Mouse (Mus musculus): Measurements from ENCODE around the gene Spink8.
"Not testable (repeated sequence)": the region's sequence is repeated elsewhere in the genome, so short reads cannot be mapped to it uniquely, and the experiment has no call there.

The Spink8 gene

DNA sequence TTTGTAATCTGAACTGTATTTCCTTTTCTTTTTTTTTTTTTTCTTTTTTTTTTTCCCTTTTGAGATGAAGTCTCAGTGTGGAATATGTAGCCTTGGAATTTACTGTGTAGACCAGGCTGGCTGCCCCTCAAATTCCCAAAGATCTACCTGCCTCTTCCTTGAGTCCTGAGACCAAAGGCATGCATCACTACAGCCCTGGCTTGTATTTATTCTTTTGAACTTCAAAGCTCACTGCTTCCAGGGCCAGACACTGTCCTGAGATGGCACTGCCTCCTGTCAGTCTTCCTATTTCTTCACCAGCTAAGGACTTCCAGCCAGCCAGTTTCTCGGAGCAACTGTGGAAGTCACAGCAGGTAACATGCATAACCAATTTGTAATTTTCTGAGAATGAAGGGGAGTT lies at the start of gene Spink8:
Gene Spink8 (plus strand): TSS at position 301 of the 400 bp plus-strand sequence.
- DNase-seq (ENCODE audit: low spot score) = no peak

DNA sequence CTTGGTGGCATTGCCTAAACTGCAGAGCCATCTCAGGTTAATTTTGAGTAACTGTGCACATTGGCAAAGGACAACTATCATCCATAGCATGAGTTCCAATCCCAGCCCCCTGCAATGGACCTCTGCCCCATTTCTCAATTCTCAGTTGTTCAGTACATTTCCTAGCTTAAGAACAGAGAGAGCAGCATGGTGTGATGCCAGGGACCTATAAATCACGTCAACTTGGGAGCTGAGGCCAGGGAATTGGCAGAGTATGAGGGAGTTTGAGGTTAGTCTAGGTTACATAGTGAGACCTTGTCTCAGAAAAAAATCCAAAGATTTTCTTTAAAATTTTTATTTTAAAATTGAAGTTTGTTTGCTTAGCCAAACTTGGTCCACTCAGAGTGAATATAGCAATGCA lies 45.2 kb upstream of the Spink8 start:
- DNase-seq (ENCODE audit: low spot score) = not testable (repeated sequence)

DNA sequence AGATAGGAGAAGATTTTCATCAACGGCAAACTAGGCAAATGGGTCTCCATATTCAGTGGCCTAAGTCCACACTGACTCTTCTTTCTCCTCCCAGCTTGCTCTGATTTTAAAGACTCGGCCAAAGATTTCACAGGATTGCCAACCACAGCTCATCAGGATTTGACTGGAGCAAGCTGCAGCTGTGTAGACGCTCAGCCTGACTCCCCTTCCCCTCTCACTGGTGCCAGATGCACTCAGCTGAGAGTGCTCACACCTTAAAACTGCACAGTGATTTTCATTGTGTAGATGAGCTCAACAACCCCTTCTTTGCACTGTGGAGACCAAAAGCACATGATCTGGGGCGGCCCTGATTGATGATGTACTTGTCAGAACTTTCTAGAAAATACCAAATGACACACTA lies 21.5 kb upstream of the Spink8 start, which contains the start of gene Fbxw27:
Gene Fbxw27 (minus strand): TSS at position 101 of the 400 bp plus-strand sequence.
- DNase-seq (ENCODE audit: low spot score) = not testable (repeated sequence)

DNA sequence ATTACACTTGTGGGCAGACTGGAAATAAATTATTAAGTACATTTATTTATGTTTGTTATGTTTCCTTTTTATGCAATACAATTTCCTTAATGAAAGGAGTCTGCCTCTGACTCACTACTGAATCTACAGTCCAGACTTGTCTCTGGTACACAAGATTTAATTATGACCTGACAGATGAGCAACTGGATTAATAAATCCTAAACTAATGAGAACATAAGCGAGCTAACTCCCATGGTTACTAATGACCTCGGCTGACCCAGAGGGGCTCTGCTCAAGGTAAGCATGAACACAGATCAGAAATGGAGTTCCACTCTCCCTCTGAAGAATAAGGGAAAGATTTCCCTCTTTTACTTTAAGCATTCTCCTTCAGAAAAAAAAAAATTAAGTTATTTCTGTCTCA lies 16.9 kb upstream of the Spink8 start:
- no peak for DNase-seq (ENCODE audit: low spot score)

DNA sequence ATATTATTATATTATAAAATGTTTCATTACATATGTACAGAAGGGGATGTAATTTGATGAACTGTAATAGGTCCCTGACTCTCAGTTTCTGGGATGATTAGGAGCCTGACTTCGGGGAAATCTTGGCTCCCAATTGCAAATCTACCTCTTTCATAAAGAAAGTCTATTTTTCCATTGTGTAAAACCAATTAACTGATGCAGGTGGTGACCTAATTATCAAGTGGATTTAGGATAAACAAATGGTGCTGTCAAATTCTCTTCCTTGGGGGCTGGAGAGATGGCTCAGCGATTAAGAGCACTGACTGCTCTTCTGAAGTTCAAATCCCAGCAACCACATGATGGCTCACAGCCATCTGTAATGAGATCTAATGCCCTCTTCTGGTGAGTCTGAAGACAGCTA lies 16.3 kb upstream of the Spink8 start:
- DNase-seq (ENCODE audit: low spot score) = no peak

DNA sequence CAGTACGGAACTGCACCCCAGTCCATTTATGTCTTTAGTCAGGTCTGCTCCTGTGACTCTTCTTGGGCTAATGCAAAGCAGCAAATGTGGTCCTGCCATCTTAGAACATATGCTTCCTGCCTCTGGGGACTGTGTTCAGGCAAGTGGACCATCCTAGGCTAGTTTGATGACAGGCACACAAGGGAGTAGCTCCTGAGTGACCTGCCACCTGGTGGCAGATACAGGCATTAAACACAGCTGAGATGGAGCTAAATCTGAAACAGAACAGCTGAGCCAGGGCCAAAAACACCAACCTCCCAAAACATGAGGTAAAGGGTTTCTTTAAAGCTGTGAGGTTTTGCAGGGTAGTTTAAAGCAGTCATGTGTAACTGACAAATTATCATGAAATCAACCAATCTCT lies 14.0 kb upstream of the Spink8 start:
- no peak for DNase-seq (ENCODE audit: low spot score)

DNA sequence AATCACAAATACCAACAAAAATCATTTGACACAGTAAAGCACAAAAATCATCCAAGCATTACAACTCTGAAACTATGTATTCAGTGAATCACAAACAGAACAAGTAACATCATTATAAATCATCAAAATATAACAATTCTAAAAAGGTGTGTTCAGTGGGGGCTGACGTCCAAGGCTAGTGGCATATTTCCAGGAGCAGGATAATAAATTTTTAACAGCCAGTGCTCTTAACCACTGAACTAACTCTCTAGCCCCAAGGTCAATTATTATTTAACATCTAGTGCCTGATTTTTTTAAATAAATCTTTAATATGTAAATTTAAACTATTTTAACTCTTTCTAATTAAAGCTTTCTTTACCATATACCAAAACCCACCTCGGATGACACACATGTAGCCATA lies 6.5 kb upstream of the Spink8 start:
- not testable (repeated sequence) for DNase-seq (ENCODE audit: low spot score)

DNA sequence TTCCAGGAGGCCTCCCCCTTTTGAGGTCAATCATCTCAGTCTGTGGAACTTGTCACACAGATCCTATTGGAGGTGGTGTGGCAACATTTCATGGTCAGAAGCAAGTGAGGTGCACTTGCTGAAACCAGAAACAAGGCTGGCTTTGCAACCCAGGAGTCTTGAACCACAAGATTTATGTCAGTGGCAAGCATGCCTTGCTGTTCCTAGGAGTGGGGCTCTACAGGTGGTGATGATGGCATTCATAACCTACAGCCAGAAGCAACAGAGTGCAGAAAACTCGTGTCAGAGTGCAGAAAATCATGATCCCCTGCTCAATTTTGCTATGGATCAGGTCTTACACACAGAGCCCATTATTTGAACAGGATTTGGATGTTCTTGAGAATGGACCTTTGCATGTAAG lies 5.8 kb upstream of the Spink8 start:
- DNase-seq (ENCODE audit: low spot score) = no peak

DNA sequence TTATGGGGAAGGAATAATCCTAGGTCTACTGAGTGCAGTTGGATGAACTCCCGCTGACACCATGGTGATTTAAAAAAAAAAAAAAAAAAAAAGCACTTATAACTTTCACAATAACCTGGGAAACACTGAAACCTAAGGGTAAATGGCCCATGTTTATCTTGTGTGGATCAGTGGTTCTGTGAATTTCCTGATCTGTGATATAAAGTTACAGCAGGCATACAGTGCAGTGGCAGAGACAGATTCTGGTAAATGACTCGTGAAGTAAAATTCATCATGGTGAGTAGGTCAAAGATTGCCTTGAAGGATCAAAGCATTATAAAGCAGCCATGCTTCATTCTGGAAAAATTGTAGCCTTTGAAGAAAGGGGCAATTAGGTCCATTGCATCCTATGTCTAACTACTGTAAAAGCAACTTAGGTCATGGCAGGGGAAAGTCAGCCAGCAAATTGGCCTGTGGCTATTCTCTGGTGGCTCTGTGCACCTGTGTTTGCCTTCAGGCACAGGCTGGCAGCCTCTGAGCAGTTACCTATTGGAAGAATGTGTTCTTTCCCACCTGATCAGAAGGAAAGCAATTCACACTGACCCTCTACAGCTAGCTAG lies 5.3 kb upstream of the Spink8 start:
- no peak for DNase-seq (ENCODE audit: low spot score)

DNA sequence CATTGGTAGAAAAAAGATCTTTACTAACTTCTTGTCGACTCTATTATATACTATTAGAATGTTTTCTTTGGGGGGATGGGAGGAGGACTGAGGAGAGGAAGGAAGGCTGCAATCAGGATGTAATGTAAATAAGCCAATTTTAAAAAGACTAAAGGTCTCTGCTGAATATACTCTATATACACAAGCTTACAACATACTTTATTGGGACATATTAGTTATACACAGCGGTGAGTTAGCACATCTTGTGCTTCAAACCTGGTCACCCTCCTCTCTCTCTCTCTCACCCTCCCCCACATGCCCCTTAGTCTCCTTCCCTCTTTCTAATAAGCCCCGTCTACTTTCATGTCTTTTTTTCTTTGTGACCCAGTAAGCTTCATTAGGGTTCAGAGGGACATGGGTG lies 4.2 kb upstream of the Spink8 start:
- DNase-seq (ENCODE audit: low spot score) = no peak

DNA sequence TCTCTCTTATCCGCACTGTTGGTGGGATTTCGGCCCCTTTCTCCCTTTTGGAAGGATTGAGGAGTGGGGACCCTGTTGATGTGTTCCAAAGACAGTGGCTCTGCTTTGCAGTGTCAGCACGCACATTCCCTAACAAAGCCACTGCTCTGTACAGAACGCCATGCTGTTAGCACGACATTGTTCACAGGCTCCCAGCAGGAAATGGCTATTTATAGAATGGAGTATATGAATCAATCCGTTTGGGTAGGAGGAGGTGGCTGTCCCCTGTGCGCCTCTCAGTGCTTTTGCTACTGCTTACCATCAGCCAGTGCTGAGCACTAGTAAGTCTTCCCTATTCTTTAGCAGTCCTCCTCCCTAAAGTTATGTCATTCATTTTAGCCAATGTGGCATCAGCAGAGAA lies 1.3 kb downstream of the Spink8 start:
- no peak for DNase-seq (ENCODE audit: low spot score)

DNA sequence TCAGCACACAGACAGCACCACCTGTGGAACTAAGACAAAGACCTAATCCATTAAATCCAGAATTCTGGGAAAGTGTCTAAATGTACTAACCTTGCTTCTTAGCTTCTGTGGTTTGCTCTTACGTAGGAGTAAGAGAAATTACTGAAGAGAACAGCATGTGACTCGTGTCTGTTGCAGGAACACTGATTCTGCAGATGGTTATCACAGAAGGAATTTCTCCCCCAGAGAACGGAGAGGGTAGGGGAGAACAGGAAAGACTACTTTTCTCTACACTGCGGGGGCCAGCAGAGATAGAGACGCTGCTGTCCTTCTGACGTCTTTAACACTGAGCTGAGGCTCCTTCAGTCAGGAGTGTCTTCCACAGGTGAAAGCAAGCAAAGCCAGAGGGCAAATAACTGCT lies 4.3 kb downstream of the Spink8 start:
- no peak for DNase-seq (ENCODE audit: low spot score)

DNA sequence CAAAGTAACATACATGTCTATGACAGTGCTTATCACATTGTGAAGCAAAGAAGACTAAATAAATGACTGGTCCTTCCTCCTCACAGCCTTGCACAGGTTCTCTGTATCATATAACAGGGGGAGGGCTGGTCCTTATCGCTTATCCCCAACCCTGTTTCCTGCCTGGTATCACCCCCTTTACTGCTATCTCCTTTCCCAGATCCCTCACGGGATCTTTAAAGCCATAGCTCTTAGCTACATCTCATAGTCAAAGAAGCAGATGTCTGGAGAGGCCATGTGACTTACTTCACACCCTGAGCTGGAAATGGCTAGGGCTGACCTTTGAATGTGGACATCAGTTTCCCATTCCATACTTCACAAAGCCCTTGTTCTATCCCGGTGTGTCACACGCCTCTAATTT lies 13.7 kb downstream of the Spink8 start:
- no peak for DNase-seq (ENCODE audit: low spot score)

DNA sequence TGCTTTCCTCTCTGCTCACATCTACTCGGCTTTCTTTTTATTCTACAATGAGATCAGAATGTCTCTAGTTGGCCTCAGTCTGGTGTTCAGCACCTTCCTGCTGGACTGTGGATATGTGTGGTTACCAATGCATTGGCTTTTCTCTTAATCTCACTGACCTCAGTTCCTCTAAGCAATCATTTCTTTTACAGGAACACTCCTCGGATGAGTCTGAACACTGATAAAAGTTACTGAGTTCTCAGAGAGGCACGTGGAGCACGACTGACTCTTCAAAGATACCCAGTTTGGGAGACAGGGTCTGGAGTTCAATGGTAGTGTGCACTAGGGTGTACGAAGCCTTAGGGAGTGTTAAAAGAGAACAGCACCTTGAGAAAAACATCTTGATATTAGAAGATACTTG lies 14.1 kb downstream of the Spink8 start:
- no peak for DNase-seq (ENCODE audit: low spot score)

DNA sequence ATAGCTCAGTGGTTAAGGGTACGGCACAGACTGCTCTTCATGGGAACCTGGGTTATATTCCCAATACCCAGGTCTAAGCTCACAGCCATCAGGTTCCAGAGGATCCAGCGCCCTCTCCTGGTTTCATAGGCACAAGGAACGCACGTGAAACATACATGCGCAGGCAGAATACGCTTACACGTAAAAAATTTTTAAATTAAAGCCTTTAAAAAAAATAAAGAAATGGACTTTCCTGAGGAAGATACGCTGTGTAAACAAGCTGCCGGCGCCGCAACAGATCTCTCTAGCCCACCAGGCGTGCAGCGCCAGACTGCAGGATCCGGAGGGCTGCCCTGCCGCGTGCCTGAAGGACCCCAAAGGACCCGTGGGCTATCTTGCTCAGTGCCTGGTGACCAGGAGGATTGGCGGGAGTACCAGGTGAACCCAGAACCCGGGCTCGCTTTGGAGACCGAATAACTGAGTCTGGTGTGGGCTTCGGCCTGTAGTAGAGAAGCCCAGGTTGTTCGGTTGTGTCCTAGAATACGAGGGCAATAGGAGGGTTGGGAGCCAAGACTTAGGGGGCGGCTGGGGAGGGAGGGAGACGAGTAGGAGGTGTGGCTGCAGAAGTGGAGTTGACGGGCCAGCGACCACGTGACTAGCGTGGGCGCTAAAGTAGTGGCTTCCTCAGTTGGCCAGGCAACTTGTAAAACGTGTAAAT lies 20.5 kb downstream of the Spink8 start, which contains the start of gene Nme6:
Gene Nme6 (plus strand): TSS at position 359 of the 697 bp plus-strand sequence.
- peak; percentile 86 for DNase-seq (ENCODE audit: low spot score)

DNA sequence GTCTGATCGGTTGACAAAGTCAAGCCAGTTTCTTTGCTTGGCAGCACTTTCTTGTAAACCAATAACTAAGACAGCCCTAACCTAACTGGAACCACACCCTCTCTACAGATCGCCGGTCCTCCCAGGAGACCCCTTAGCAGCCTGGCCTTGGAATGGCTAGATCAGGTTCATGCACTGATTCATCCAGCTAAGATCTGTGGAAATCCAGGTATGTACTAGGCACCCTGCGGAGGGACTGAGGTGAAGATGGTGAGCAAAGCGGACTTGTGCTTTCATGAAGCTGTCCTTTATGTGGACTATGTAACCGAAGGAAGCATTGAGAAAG lies 21.0 kb downstream of the Spink8 start:
- no peak for DNase-seq (ENCODE audit: low spot score)

DNA sequence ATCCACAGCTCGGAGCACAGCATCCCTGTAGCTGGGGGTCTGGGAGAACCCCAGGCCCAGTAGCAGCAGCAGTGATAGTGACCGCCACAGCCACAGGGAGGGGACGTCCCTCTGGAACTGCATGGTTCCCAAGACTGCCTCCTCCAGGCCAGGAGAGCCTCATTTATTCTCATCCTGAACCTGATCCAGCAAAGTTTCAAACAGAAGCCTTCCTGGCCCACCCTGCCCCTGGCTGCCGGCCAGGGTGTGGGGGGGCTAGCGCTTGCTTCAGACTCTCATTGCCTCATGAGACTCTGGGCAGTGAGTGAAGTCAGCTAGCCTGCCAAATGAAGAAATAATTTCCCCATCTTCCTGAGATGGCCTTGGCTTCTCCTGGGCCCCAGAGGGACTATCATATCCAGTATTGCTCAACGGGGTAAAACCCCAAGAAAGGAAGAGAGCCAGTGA lies 37.3 kb downstream of the Spink8 start, which contains the start of gene Camp:
Gene Camp (minus strand): TSS at position 306 of the 447 bp plus-strand sequence.
- DNase-seq (ENCODE audit: low spot score) = peak; percentile 40

DNA sequence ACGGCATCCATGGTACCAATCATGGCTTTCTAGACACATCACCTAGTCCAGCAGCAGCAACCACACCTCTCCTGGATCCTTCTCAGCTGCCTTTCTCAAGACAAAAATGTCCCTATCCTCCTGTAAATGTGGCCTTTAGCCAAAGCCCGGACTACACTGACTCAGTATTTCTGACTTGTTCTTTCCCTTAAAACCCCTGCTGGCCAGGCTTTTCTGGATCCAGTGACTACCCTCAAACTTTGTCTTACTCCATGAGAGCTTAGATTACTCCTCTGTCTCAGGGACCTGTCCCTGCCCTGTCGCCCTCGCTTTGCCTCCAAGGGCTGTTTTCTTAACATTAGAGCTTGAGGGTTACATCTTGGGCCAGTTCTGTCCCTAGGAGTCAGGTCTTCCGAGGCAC lies 38.0 kb downstream of the Spink8 start:
- no peak for DNase-seq (ENCODE audit: low spot score)

DNA sequence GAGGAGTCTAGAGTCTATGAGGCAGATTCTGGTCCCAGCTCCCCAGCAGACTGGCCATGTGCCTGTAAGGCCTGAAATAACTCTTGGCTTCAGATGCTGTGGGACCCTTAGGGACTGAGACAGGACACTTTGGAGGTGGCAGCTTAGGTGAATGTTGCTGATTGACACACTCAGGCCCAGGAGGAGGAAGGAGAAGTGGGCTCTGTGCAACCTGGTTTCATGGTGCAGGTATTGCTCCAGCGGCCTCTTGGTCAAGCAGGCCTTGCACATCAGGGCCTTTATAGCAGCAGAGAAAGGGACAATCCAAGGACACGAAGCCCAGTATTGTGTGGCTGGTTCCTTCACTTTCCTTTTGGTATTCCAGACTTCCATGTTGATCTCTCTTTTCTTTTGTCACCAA lies 42.3 kb downstream of the Spink8 start:
- no peak for DNase-seq (ENCODE audit: low spot score)

DNA sequence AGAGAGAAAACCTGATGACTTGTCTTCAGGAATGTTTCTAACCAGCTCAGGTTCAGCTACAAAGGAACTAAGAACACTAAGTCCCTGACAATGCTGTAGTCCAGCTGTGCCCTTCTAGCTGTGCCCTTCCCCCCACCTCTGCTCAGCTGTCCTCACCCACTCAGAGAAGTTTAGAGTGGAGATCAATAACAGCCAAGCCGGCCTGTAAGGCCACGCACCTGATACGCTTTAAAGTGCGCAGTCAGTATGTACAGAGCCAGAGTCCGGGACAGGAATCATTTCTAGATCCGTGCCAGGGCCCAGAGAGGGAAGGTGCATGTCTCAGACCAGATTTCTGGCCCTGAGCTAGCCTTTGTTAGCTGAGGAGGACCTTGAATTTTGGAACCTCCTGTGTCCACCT lies 43.9 kb downstream of the Spink8 start:
- no peak for DNase-seq (ENCODE audit: low spot score)

DNA sequence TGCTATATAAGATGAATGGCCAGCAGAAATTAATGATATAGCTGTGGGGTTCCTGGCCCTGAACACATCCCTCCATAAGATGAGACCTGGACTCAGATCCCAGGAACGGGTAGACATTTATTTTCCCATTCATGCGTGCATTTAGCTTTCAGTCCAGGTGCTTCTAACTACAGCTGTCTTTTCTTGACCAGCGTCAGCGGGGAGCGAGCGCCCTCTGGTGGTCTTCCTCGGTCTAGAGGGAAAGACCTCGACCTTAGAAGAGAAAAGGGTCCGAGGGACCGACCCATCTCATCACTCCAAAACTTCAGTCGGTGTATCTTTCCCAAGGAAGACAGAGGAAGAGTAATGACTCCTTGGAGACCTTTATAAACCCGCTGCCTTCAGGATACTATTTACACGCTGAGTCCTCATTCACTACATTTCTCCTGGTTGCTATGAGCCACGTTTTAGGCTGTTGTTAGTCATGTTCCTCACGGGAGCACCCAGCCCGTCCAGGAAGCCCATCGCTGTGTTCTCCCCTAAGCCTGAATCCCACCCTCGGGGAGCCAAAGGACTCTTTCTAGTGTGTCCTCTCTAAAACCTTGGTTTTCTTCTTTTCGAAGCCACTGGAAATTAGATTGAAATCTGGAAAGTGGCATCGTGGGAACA lies 50.4 kb downstream of the Spink8 start:
- DNase-seq (ENCODE audit: low spot score) = peak; percentile 82

DNA sequence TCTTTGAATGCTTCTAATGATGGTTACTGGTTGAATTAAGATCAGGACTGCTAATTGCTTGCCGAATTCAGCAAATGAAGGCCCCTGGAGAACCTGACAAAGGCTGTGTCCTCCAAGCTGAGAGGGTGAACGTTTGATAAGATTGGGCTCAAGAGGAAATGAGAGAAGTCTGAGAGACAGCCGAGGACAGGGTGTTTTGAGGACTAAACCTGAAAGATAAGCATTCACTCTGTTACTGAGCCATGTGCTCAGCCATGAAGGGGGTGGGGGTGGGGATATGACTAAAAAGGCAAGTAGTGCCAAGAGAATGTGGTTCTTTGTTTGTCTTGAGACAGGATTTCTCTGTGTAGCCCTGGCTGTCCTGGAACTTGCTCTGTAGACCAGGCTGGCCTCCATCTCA lies 51.0 kb downstream of the Spink8 start:
- DNase-seq (ENCODE audit: low spot score) = no peak

DNA sequence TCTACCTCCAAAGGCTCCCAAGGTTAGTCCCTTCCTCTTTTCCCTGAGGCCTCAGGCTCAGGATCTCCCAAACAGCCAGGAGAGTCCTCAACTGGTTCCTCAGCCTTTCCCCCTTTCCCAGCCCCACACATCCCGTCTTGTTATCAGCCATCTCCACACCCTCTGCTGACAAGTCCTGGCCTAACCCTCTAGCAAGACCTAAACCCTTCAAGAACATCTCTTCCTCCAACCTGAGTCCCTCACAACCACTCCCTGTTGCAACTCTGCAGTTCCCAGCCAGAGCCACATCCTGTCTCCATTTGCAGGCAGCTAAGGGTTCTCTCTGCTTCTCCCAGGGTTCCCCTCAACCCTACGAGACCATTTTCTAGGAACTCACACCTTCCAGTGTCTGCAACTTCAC lies 54.1 kb downstream of the Spink8 start:
- DNase-seq (ENCODE audit: low spot score) = no peak

Data from testis, postnatal 14 days (tissue).